Mouse (Mus musculus): Measurements from ENCODE around the gene Evl.

Evl gene

DNA sequence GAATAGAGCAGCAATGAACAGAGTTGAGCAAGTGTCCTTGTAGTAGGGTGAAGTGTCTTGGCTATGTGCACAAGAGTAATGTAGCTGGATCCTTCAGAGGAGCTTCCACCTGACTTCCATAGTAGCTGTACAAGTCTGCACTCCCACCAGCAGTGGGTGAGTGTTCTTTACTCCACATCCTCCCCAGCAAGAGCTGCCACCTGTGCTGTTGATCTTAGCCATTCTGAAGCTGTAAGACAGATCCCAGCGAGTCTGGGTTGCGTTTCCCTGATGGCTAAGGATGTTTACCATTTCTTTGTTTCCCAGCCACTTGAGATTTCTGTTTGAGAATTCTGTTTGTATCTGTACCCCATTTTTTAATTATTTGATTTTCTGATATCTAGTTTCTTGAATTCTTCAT, 35.6 kb downstream of the Evl start:
- DNase-seq (ENCODE audit: low read depth) = no peak

DNA sequence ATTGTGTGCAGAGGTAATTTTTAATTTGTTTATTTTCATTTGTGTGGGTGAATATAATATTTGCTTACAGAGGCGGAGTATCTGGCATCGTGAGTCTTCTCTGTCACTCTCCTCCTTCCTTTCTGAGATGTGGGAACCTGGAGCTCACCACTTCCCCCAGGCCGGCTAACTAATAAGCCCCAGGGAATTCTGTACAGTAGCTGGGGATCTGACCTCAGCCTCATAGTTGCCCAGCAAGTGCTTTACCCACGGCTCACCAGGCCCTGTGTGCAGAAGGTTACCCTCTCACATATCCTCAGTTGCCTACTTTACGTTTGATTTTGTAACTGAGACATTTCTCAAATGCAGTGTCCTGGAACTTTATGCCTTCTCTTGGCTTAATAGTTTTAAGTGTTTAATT, 37.1 kb downstream of the Evl start:
- no peak for DNase-seq (ENCODE audit: low read depth)

- DNase-seq (ENCODE audit: low read depth) = no peak
These were observed 38.3 kb downstream of the Evl start for GRCm38 (mm10) chr12:108592866-108593265.

DNA sequence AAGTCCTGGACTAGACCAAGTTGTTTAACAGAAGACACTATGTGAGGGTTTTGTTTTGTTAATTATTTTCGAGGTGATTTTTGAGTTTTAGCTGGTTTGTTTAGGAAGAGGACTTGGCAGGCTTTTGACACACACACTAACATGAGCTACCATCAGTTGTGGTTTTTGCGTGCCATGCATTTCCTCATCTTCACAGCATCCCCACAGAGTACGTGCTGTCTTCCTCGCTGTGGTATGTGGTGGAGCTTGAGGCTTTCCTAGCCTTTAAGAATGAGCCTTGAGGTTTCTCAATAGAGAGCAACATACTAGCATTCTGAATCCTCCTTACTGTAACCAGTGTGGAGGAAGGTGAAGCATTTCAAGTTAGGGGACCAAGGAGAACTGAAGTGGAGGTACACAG, 46.3 kb downstream of the Evl start:
- DNase-seq (ENCODE audit: low read depth) = peak; percentile 12

DNA sequence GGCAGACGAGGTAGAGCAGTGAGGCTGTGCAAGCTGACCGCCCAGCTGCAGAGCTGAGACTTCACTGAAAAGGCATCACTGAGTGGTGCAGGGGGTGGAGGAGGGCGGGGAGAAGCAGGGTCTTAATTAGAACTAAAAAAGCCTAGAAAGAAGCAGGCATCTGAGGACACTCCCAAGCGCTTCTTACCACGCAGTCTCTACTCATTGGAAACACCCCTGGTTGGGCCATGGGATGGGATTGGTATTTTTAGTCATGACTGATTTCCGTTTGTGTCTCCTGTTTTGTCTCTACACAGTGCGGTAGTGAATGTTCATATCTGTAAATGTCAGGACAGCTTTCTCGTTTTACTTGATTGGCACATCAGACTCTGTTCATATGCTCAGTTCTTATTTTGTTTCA, 46.8 kb downstream of the Evl start:
- no peak for DNase-seq (ENCODE audit: low read depth)

- DNase-seq (ENCODE audit: low read depth) = no peak
These were observed 50.0 kb downstream of the Evl start for GRCm38 (mm10) chr12:108604546-108604945.

DNA sequence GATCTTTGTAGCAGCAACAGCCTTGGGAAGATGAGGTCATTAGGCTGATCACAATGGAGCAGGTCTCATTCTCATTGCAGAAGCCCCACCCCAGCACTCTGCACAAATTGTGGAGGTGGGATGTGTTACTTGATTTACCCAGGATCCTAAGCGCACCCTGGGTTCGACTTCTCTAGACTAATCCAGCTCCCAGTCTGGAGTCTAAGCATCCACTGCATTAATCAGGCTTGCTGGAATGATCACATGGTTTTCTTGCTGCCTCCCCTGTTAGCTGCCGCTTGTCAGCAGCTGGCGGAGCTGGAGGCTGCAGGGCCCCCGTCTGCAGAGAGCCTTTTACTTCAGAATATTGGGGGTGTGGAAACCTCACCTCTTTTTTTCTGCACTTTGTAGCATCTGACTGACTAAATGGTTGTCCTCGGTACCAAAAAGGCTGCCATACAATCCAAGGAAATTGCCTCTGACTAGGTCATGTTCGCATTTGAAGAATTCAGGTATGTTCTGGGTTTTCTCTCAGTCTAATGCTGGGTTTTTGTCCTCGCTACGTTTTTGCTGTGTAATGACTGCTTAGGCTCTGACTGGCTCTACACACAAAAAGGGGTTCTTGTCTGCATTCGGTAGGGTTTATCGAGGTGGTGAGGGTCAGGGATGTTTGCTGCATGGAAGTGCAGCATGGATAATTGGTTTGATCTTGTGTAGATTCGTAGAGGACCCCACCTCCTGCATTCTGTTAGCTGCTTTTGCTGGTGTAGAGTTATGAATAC, 51.2 kb downstream of the Evl start:
- DNase-seq (ENCODE audit: low read depth) = no peak

- DNase-seq (ENCODE audit: low read depth) = no peak
These were observed 51.8 kb downstream of the Evl start for GRCm38 (mm10) chr12:108606321-108606720.

- DNase-seq (ENCODE audit: low read depth) = no peak
These were observed 54.9 kb downstream of the Evl start for GRCm38 (mm10) chr12:108609446-108609845.

DNA sequence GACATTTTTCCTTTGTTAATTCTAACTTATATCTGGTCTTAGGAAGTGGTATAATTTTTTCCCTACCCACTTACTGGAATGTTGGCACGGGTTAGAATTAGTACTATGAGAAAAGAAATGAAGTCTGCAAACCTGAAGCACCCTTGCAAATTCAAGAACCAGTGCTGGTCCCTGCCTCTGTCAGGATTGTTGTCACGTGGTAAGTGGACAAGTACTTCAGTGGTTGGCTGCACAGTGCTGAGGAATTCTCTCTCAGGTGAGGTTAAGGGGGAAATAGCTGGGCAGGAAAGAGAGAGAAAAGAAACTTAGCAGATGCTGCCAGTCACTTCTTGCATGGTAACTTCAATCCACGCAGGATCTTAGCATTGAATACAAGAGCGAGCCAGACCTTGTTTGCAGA, 55.7 kb downstream of the Evl start:
- no peak for DNase-seq (ENCODE audit: low read depth)

DNA sequence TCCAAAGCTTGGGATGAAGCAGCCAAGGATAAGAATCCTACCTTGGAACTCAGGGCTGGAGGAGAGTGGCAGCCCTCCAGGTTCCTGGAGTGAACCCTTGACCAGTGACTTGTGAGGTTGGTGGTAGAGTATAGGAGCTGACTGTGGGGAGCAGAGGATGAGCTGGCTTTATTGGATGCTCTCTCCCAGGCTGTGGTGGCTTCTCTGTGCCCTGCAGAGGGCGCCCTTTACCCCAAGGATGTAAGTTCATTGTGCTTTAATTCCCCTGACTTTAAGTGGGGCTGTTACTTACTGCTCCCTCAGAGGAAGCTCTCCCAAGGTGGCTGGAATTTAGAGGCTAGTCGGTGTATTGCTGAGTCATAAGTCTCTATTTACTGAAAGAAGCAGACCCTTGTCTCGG, 58.6 kb downstream of the Evl start:
- DNase-seq (ENCODE audit: low read depth) = peak; percentile 93

DNA sequence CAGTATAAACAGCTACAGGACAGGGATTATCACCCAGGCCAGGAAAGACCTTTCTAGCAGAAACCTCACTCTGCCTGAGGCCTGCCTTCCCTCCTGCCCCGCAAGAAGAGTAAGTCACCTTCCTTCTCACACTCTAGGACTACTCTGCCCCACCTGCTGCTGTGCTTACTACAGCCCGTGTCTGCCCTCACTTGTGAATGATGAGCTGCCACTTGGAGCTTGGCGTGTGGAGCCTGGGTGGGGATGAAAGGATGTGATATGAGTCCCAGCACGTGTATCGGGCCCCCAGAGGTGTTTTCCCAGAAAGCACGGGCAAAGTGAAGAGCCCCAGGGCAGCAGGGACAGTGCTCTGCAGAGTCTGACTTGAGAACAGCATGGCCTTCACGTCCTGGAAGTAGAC, 63.0 kb downstream of the Evl start:
- peak; percentile 25 for DNase-seq (ENCODE audit: low read depth)

DNA sequence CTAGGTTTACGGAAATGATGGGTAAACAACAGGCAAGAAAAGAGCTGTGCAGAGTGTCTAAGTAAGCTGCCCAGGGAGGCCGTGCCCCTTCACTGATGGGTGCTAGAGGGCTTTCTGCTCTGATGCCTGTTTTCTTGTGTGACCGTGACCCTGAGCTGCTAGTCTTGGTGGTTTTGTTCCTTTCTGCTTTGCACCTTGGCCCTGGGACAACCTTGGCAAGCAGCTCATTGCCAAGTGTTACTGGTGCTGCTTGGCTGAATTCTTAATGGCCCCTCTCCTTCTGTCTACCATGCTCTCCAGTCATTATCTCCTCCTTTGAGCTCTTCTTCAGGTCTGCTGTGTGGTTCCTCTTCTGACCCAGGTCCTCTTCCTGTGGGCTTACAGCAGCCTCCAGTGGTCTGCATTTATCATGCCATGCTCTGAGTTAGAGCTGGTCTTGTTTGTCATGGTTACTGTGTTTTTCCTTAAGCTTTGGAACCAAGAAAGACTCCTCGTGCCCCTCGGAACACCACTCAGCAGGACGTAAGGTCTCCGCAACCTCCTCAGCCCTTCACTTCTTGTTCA, 65.4 kb downstream of the Evl start:
- no peak for DNase-seq (ENCODE audit: low read depth)

DNA sequence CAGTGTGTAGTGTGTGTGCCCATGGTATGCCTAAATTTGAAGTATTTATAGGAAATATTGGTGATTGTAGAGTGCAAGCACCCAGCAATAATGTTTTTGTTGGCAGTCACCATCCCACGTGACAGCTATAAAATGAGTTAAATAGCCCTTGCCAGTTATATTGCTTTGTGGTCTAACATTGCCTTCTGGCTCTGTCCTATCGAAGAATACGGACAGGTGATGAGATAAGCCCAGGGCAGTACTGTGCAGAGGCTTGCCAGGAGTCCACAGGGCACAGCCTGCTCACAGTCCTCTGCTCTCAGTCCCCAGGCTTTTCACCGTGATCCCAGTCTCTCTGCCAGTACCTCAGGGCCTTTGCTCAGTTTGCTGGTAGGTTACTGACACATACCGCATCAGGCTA, 67.9 kb downstream of the Evl start:
- no peak for DNase-seq (ENCODE audit: low read depth)

GRCm38 (mm10) chr12:108629556-108629955, 75.0 kb downstream of the Evl start:
- DNase-seq (ENCODE audit: low read depth) = no peak

- DNase-seq (ENCODE audit: low read depth) = peak; percentile 70
These were observed 76.5 kb downstream of the Evl start for GRCm38 (mm10) chr12:108630741-108631688.

DNA sequence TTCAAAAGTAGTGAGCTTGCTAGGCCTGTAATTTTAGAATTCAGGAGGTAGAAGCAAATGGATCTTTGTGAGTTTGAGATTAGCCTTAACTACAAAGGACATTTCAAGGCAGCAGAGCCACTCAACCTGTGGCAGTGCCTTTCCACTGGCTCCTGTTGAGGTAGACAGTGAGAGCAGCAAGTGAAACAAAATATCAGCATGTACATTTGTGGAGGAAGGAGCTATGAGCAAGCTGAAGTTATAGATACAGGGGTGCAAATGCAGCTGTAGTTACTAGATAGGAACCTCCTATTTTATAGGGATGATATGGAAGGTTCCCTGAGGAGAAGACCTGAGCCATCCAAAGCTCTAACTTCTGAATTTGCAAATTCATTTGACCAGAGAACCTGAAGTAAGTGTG, 78.0 kb downstream of the Evl start:
- no peak for DNase-seq (ENCODE audit: low read depth)

DNA sequence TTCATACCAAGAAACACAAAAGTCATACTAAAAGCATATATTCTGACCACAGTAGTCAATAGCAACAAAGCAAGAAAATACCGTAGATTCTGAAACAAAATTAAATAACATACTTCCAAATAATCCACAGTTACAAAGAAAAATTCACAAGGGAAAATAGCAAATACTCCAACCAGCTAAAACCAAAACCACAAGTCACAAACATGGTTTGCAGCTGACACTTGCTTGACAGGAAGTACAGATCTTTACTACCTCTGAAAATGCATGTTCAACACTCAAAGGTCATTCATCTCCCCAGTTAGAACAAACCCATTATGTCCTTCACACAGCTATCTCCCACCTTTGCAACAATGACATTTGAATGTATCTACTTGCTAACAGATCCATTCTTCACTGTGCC, 79.5 kb downstream of the Evl start:
- peak; percentile 64 for DNase-seq (ENCODE audit: low read depth)

DNA sequence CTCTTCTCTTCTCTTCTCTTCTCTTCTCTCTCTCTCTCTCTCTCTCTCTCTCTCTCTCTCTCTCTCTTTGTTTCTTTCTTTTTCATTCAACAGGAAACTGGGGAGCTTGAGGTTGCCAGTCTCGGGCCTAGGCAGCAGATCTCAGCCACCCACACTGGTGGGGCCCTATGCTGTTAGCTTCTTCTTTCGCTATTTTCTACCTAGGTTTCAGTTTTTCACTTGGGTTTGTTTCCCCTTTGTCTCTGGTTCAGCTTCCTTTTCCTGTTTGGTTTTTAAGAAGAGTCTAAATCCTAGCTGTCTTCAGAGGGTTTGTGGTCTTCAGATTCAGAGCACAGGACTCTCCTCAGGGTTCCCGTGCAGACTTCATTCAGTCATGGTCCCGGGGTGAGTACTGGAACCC, 81.0 kb downstream of the Evl start:
- peak; percentile 80 for DNase-seq (ENCODE audit: low read depth)

DNA sequence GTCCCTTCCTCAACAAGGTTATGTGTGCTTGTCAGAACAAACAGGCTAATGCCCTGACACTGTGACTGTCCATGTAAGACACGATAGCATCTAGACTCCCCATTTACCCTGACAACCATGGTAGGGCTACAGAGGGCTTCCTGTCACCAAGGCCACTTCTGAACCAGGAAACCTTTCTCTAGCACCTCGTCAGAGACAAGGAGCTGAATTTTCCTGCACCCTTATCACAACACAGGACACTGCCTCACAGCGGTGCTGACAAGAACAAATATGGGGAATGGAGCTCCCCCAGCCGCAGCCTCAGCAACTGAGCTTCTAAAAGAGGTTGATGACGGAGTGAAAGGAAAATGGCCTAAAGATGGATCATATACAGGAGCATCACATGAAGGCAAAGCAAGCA, 82.9 kb downstream of the Evl start:
- no peak for DNase-seq (ENCODE audit: low read depth)

DNA sequence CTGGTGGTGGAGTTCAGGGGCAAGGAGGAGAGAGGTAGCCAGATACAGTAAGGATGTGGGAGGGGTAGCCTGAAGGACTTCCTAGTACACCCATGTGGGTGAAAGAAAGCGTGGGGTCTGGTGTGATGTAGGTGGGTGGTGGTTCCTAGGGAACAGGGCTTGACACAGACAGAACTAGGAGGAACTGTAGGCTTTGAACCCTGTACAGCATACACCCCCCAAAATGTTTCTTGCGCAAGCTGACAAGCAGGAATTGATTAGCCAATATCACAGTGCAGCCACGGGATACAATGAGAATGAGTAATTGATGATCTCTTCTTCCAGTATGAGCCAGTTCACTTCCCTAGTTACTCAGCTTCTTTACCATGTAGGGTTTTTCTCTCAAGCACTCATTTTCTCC, 84.6 kb downstream of the Evl start:
- no peak for DNase-seq (ENCODE audit: low read depth)

GRCm38 (mm10) chr12:108642019-108642418, 87.5 kb downstream of the Evl start:
- DNase-seq (ENCODE audit: low read depth) = no peak

GRCm38 (mm10) chr12:108646234-108646633, 91.7 kb downstream of the Evl start:
- peak; percentile 82 for DNase-seq (ENCODE audit: low read depth)

Measured in induced T-regulatory cell, adult 2 months (primary cell).